Mouse (Mus musculus) bone marrow, adult 2 months (tissue): ENCODE measurements around the gene Fry.

Source experiments
- CTCF ChIP-seq: fragments of 200-500 bp; IDR thresholded peaks from 2 replicates; pipeline ENCODE4 v1.5.1; 2011; ENCODE audit warnings: low read length, control low read depth; ENCODE audit not compliant: control insufficient read depth, insufficient read depth
- POLR2A ChIP-seq: fragments of 200-500 bp; IDR thresholded peaks from 2 replicates; pipeline ENCODE4 v1.6.1; 2011; ENCODE audit warnings: low read depth, mild to moderate bottlenecking, control low read depth, low read length, borderline replicate concordance; ENCODE audit not compliant: control insufficient read depth

- TF ChIP-seq CTCF (no peak), POLR2A (no peak)
Observed at GRCm38 (mm10) chr5:150367027-150367426, 248.6 kb downstream of the Fry start.
